Mouse (Mus musculus) embryonic facial prominence, embryonic 13.5 days (tissue): ENCODE results near the gene Mgat1. TPM values are rescaled to one million over a fixed set of nuclear protein-coding genes. Genes with fewer than 3 reads are reported as not detected.
"Not testable (repeated sequence)": the region's sequence is repeated elsewhere in the genome, so short reads cannot be mapped to it uniquely, and the experiment has no call there.

Experiments used
- ATAC-seq: fragments of 200-750 bp; cut with Nextera tagmentation; 2 replicates; pipeline ENCODE4 v1.8.0; 2017; ENCODE audit warnings: low read depth; ENCODE audit not compliant: insufficient number of reproducible peaks, insufficient read depth, low FRiP score, low TSS enrichment
- H3K27ac ChIP-seq: fragments of 300-500 bp; sonication (generic); 2 replicates; pipeline ENCODE4 v1.5.1; 2015; ENCODE audit warnings: moderate library complexity, mild to moderate bottlenecking, inconsistent platforms
- H3K27me3 ChIP-seq: fragments of 300-500 bp; sonication (generic); 2 replicates; pipeline ENCODE4 v1.6.1; 2015; ENCODE audit warnings: mild to moderate bottlenecking, inconsistent platforms
- H3K36me3 ChIP-seq: fragments of 300-500 bp; sonication (generic); 2 replicates; pipeline ENCODE4 v1.6.1; 2015; ENCODE audit warnings: mild to moderate bottlenecking, inconsistent platforms
- H3K4me1 ChIP-seq: fragments of 300-500 bp; sonication (generic); 2 replicates; pipeline ENCODE4 v1.6.1; 2015; ENCODE audit warnings: inconsistent platforms
- H3K4me2 ChIP-seq: fragments of 300-500 bp; sonication (generic); 2 replicates; pipeline ENCODE4 v1.6.1; 2015; ENCODE audit warnings: moderate library complexity, mild to moderate bottlenecking, inconsistent platforms
- H3K4me3 ChIP-seq: fragments of 300-500 bp; sonication (generic); 2 replicates; pipeline ENCODE4 v1.5.1; 2015; ENCODE audit warnings: mild to moderate bottlenecking, inconsistent platforms
- H3K9ac ChIP-seq: fragments of 300-500 bp; sonication (generic); 2 replicates; pipeline ENCODE4 v1.6.1; 2015; ENCODE audit warnings: mild to moderate bottlenecking, inconsistent platforms
- H3K9me3 ChIP-seq: fragments of 300-500 bp; sonication (generic); 2 replicates; pipeline ENCODE4 v1.6.1; 2016; ENCODE audit warnings: inconsistent platforms
- WGBS: fragments of 180-500 bp; shearing (Covaris S2); methylation state at CpG from one replicate; pipeline ENCODE4 v1.1.7; 2015; ENCODE audit warnings: mixed read lengths; 5-methylcytosine and 5-hydroxymethylcytosine counted together
- polyA plus RNA-seq: library from polyadenylated mRNA; unstranded; fragments of >200 nt; fragmentation: Nextera tagmentation; extraction: Ambion mirVana; gene quantifications from 2 replicates; pipeline ENCODE4 v1.2.1, GENCODE M21; 2015

Gene Mgat1
- polyA plus RNA-seq, 1 experiment from 2014 or later, result 53.5 TPM

GRCm38 (mm10) chr11:49267316-49267715 lies 23.3 kb downstream of the Mgat1 start:
- no peaks in the 10 kb centered on the region for H3K4me1 ChIP-seq
- no peak overlapping the region for H3K27ac ChIP-seq
- H3K4me3 ChIP-seq, result no peak overlapping the region
- WGBS, result 90% methylated on average over 10 of the region's 10 CpGs
- H3K9me3 ChIP-seq, result no peaks in the 10 kb centered on the region
- ATAC-seq, result no peak
- H3K9ac ChIP-seq, result no peak overlapping the region
- H3K36me3 ChIP-seq, result peaks cover 21% of the 10 kb centered on the region
- no peaks in the 10 kb centered on the region for H3K27me3 ChIP-seq
- H3K4me2 ChIP-seq, result no peak overlapping the region

- H3K4me3 ChIP-seq, result no peak overlapping the region
- 86% methylated on average over 15 of the region's 15 CpGs for WGBS
These were observed 24.1 kb downstream of the Mgat1 start for GRCm38 (mm10) chr11:49267970-49268579.

GRCm38 (mm10) chr11:49269761-49270160 lies 25.8 kb downstream of the Mgat1 start:
- WGBS, result 91% methylated on average over 9 of the region's 9 CpGs
- no peaks in the 10 kb centered on the region for H3K4me1 ChIP-seq
- no peak overlapping the region for H3K27ac ChIP-seq
- no peak overlapping the region for H3K9ac ChIP-seq
- H3K36me3 ChIP-seq, result peaks cover 5% of the 10 kb centered on the region; the same call in 1 of the 2 replicates
- no peak overlapping the region for H3K4me3 ChIP-seq
- no peaks in the 10 kb centered on the region for H3K27me3 ChIP-seq
- H3K9me3 ChIP-seq, result no peaks in the 10 kb centered on the region
- H3K4me2 ChIP-seq, result no peak overlapping the region
- ATAC-seq, result no peak

More at GRCm38 (mm10) chr11:49267970-49268579, 24.1 kb downstream of the Mgat1 start:
- Histone ChIP-seq H3K4me1 (no peaks in the 10 kb centered on the region), H3K27me3 (no peaks in the 10 kb centered on the region), H3K9me3 (no peaks in the 10 kb centered on the region), H3K9ac (no peak overlapping the region), H3K27ac (no peak overlapping the region), H3K36me3 (peaks cover 15% of the 10 kb centered on the region), H3K4me2 (no peak overlapping the region)
- ATAC-seq, result no peak

- 89% methylated on average over 4 of the region's 4 CpGs for WGBS
- Histone ChIP-seq H3K36me3 (no peaks in the 10 kb centered on the region), H3K4me1 (no peaks in the 10 kb centered on the region), H3K27me3 (no peaks in the 10 kb centered on the region), H3K4me2 (no peak overlapping the region), H3K4me3 (no peak overlapping the region), H3K9me3 (no peaks in the 10 kb centered on the region), H3K27ac (no peak overlapping the region), H3K9ac (no peak overlapping the region)
- no peak for ATAC-seq
These were observed 26.4 kb downstream of the Mgat1 start for GRCm38 (mm10) chr11:49270368-49270767.

GRCm38 (mm10) chr11:49271334-49271733 lies 27.3 kb downstream of the Mgat1 start:
- Histone ChIP-seq H3K36me3 (no peaks in the 10 kb centered on the region), H3K9ac (no peak overlapping the region), H3K27me3 (no peaks in the 10 kb centered on the region), H3K9me3 (no peaks in the 10 kb centered on the region), H3K4me3 (no peak overlapping the region), H3K27ac (no peak overlapping the region), H3K4me1 (no peaks in the 10 kb centered on the region), H3K4me2 (no peak overlapping the region)
- no peak for ATAC-seq
- 26% methylated on average over 7 of the region's 7 CpGs for WGBS

- Histone ChIP-seq H3K4me2 (no peak overlapping the region), H3K9me3 (no peaks in the 10 kb centered on the region), H3K27ac (no peak overlapping the region), H3K27me3 (no peaks in the 10 kb centered on the region), H3K36me3 (no peaks in the 10 kb centered on the region), H3K4me3 (no peak overlapping the region), H3K4me1 (no peaks in the 10 kb centered on the region), H3K9ac (no peak overlapping the region; the same call in 1 of the 2 replicates)
- no peak for ATAC-seq
- 67% methylated on average over 11 of the region's 11 CpGs for WGBS
These were observed 30.0 kb downstream of the Mgat1 start for GRCm38 (mm10) chr11:49273834-49274519.

- H3K36me3 ChIP-seq, result no peaks in the 10 kb centered on the region
- no peak within 1 kb of the TSS for H3K4me3 ChIP-seq
- no peak within 1 kb of the TSS for H3K9ac ChIP-seq
- H3K9me3 ChIP-seq, result no peaks in the 10 kb centered on the region
- no peaks in the 10 kb centered on the region for H3K4me1 ChIP-seq
- no peaks in the 10 kb centered on the region for H3K27me3 ChIP-seq
- H3K4me2 ChIP-seq, result no peak within 1 kb of the TSS
- WGBS, result 85% methylated on average over 3 of the region's 3 CpGs
- H3K27ac ChIP-seq, result no peak within 1 kb of the TSS
- ATAC-seq, result no peak
These were observed 34.2 kb downstream of the Mgat1 start, which contains the start of gene Olfr1393 for GRCm38 (mm10) chr11:49278222-49278621. Gene Olfr1393 (plus strand): TSS chr11:49278304.

- ATAC-seq, H3K4me3 ChIP-seq, H3K9me3 ChIP-seq, H3K27me3 ChIP-seq, H3K27ac ChIP-seq, H3K4me1 ChIP-seq, H3K4me2 ChIP-seq, H3K36me3 ChIP-seq, H3K9ac ChIP-seq: not testable (repeated sequence)
- WGBS, result 47% methylated on average over 1 of the region's 1 CpGs
These were observed 41.0 kb downstream of the Mgat1 start, which contains the start of gene Olfr1392 for GRCm38 (mm10) chr11:49284982-49285381. Gene Olfr1392 (plus strand): TSS chr11:49285282.

- H3K27ac ChIP-seq, result no peak overlapping the region
- no peaks in the 10 kb centered on the region for H3K27me3 ChIP-seq
- no peaks in the 10 kb centered on the region for H3K4me1 ChIP-seq
- no peak overlapping the region for H3K4me3 ChIP-seq
- no peaks in the 10 kb centered on the region for H3K36me3 ChIP-seq
- no peaks in the 10 kb centered on the region for H3K9me3 ChIP-seq
- no peak overlapping the region for H3K4me2 ChIP-seq
- no peak for ATAC-seq
- no peak overlapping the region for H3K9ac ChIP-seq
- 69% methylated on average over 2 of the region's 2 CpGs for WGBS
These were observed 43.3 kb downstream of the Mgat1 start for GRCm38 (mm10) chr11:49287251-49287650.

- 74% methylated on average over 3 of the region's 3 CpGs for WGBS
- no peak for ATAC-seq
- no peak overlapping the region for H3K9ac ChIP-seq
- no peaks in the 10 kb centered on the region for H3K36me3 ChIP-seq
- H3K4me1 ChIP-seq, result no peaks in the 10 kb centered on the region
- H3K4me2 ChIP-seq, result no peak overlapping the region
- no peaks in the 10 kb centered on the region for H3K27me3 ChIP-seq
- H3K4me3 ChIP-seq, result no peak overlapping the region
- no peak overlapping the region for H3K27ac ChIP-seq
- H3K9me3 ChIP-seq, result no peaks in the 10 kb centered on the region
These were observed 48.8 kb downstream of the Mgat1 start for GRCm38 (mm10) chr11:49292777-49293176.

- no peak within 1 kb of the TSS for H3K27ac ChIP-seq
- no peaks in the 10 kb centered on the region for H3K27me3 ChIP-seq
- H3K9ac ChIP-seq, result no peak within 1 kb of the TSS
- no peak within 1 kb of the TSS for H3K4me3 ChIP-seq
- H3K4me2 ChIP-seq, result no peak within 1 kb of the TSS
- no peaks in the 10 kb centered on the region for H3K4me1 ChIP-seq
- no peaks in the 10 kb centered on the region for H3K9me3 ChIP-seq
- no peaks in the 10 kb centered on the region for H3K36me3 ChIP-seq
- ATAC-seq, result no peak
These were observed 60.5 kb downstream of the Mgat1 start, which contains the start of gene Olfr10 for GRCm38 (mm10) chr11:49304441-49304840. Gene Olfr10 (plus strand): TSS chr11:49304741.

GRCm38 (mm10) chr11:49308547-49308946 lies 64.6 kb downstream of the Mgat1 start:
- not testable (repeated sequence) for H3K9me3 ChIP-seq, H3K36me3 ChIP-seq

More at GRCm38 (mm10) chr11:49308547-49308946, 64.6 kb downstream of the Mgat1 start:
- H3K4me1 ChIP-seq, H3K4me2 ChIP-seq, H3K4me3 ChIP-seq, H3K27ac ChIP-seq, ATAC-seq, H3K9ac ChIP-seq, H3K27me3 ChIP-seq: not testable (repeated sequence)
- WGBS, result 82% methylated on average over 5 of the region's 5 CpGs
